Mouse (Mus musculus) cerebellum, adult 2 months (tissue): ENCODE measurements around the gene Tmem94. TPM values are rescaled to one million over a fixed set of nuclear protein-coding genes. Genes with fewer than 3 reads are reported as not detected.

ENCODE experiments used
- DNase-seq, 2 experiments: peaks; one replicate each; pipeline ENCODE4 v3.0.0; 2021
- H3K27ac ChIP-seq: fragments of 200-500 bp; 2 replicates; pipeline ENCODE4 v1.5.1; 2012; ENCODE audit warnings: low read length, control low read depth, inconsistent platforms; ENCODE audit not compliant: insufficient read depth
- H3K27me3 ChIP-seq: fragments of 200-500 bp; 2 replicates; pipeline ENCODE4 v1.6.1; 2012; ENCODE audit warnings: inconsistent platforms, mild to moderate bottlenecking, low read length, moderate library complexity; ENCODE audit not compliant: control insufficient read depth, insufficient read depth
- H3K4me1 ChIP-seq: fragments of 200-500 bp; 2 replicates; pipeline ENCODE4 v1.6.1; 2011; ENCODE audit warnings: low read length; ENCODE audit not compliant: control insufficient read depth, insufficient read depth
- H3K4me3 ChIP-seq: fragments of 200-500 bp; replicated peaks from 2 replicates; pipeline ENCODE3; 2011; ENCODE audit warnings: mild to moderate bottlenecking, low read depth, low read length, control low read depth; ENCODE audit not compliant: insufficient read depth
- CTCF ChIP-seq: fragments of 200-500 bp; IDR thresholded peaks from 2 replicates; pipeline ENCODE4 v1.5.1; 2011; ENCODE audit warnings: low read depth, mild to moderate bottlenecking, control low read depth, low read length, moderate library complexity, borderline replicate concordance; ENCODE audit not compliant: insufficient read depth
- POLR2A ChIP-seq: fragments of 200-500 bp; IDR thresholded peaks from 2 replicates; pipeline ENCODE4 v1.6.1; 2011; ENCODE audit warnings: low read length, control low read depth, borderline replicate concordance; ENCODE audit not compliant: insufficient read depth
- WGBS: fragments of 180-500 bp; shearing (Covaris S2); methylation state at CpG from one replicate; pipeline ENCODE4 v1.1.7; 2018; 5-methylcytosine and 5-hydroxymethylcytosine counted together
- polyA plus RNA-seq: library from polyadenylated mRNA; depleted of rRNA; stranded (reverse); fragments of >200 nt; gene quantifications from 2 replicates; pipeline ENCODE4 v1.2.3, GENCODE M21; 2012

Tmem94 gene
- polyA plus RNA-seq, 1 experiment = 54.2 TPM

- H3K27me3 ChIP-seq = no peaks in the 10 kb centered on the region
- DNase-seq = peak in 1 of 2 experiments; percentile 23
- no peak overlapping the region for H3K27ac ChIP-seq
- TF ChIP-seq POLR2A (no peak), CTCF (no peak)
- H3K4me1 ChIP-seq = no peaks in the 10 kb centered on the region
- 56% methylated on average over 24 of the region's 24 CpGs for WGBS
- no peak overlapping the region for H3K4me3 ChIP-seq
Measured at GRCm38 (mm10) chr11:115803072-115803709, 38.0 kb downstream of the Tmem94 start.

- no peak for DNase-seq
- no peaks in the 10 kb centered on the region for H3K4me1 ChIP-seq
- 91% methylated on average over 7 of the region's 7 CpGs for WGBS
- no peak overlapping the region for H3K27ac ChIP-seq
- no peaks in the 10 kb centered on the region for H3K27me3 ChIP-seq
- TF ChIP-seq POLR2A = no peak
- no peak for TF ChIP-seq CTCF
- no peak overlapping the region for H3K4me3 ChIP-seq
Measured at GRCm38 (mm10) chr11:115805005-115805404, 39.8 kb downstream of the Tmem94 start.

- H3K4me1 ChIP-seq = no peaks in the 10 kb centered on the region
- DNase-seq = no peak
- WGBS = 90% methylated on average over 10 of the region's 10 CpGs
- H3K27me3 ChIP-seq = no peaks in the 10 kb centered on the region
- TF ChIP-seq CTCF = no peak
- no peak for TF ChIP-seq POLR2A
- no peak overlapping the region for H3K27ac ChIP-seq
- no peak overlapping the region for H3K4me3 ChIP-seq
Measured at GRCm38 (mm10) chr11:115806154-115806553, 40.9 kb downstream of the Tmem94 start.

- H3K27me3 ChIP-seq = no peaks in the 10 kb centered on the region
- WGBS = 60% methylated on average over 6 of the region's 6 CpGs
- TF ChIP-seq POLR2A (no peak), CTCF (no peak)
- no peak for DNase-seq
- H3K4me3 ChIP-seq = no peak overlapping the region
- no peak overlapping the region for H3K27ac ChIP-seq
- H3K4me1 ChIP-seq = no peaks in the 10 kb centered on the region
Measured at GRCm38 (mm10) chr11:115807306-115807705, 42.1 kb downstream of the Tmem94 start.

GRCm38 (mm10) chr11:115807971-115808370, 42.7 kb downstream of the Tmem94 start:
- no peak for TF ChIP-seq CTCF
- TF ChIP-seq POLR2A = no peak
- no peak overlapping the region for H3K4me3 ChIP-seq
- H3K27ac ChIP-seq = no peak overlapping the region
- 69% methylated on average over 11 of the region's 11 CpGs for WGBS
- no peaks in the 10 kb centered on the region for H3K27me3 ChIP-seq
- DNase-seq = no peak
- 0 out of 2 replicates have a peak, but pooled peaks cover 4% of the 10 kb centered on the region for H3K4me1 ChIP-seq

GRCm38 (mm10) chr11:115808696-115809310, 43.6 kb downstream of the Tmem94 start:
- Histone ChIP-seq H3K4me1 (0 out of 2 replicates have a peak, but pooled peaks cover 4% of the 10 kb centered on the region), H3K27ac (no peak overlapping the region; the same call in 1 of the 2 replicates), H3K27me3 (no peaks in the 10 kb centered on the region), H3K4me3 (no peak overlapping the region)
- DNase-seq = no peak
- WGBS = 60% methylated on average over 10 of the region's 10 CpGs
- TF ChIP-seq CTCF (no peak), POLR2A (no peak)

GRCm38 (mm10) chr11:115809311-115809781, 44.1 kb downstream of the Tmem94 start:
- H3K27me3 ChIP-seq = no peaks in the 10 kb centered on the region
- no peak for DNase-seq
- WGBS = 71% methylated on average over 8 of the region's 8 CpGs
- H3K27ac ChIP-seq = no peak overlapping the region
- TF ChIP-seq CTCF (no peak), POLR2A (no peak)
- H3K4me1 ChIP-seq = 0 out of 2 replicates have a peak, but pooled peaks cover 4% of the 10 kb centered on the region
- no peak overlapping the region for H3K4me3 ChIP-seq

- DNase-seq = no peak
- Histone ChIP-seq H3K27me3 (no peaks in the 10 kb centered on the region), H3K4me3 (no peak overlapping the region), H3K27ac (no peak overlapping the region), H3K4me1 (peaks cover 5% of the 10 kb centered on the region; the same call in 1 of the 2 replicates)
- TF ChIP-seq CTCF = no peak
- no peak for TF ChIP-seq POLR2A
- 73% methylated on average over 14 of the region's 14 CpGs for WGBS
Measured at GRCm38 (mm10) chr11:115810377-115810776, 45.1 kb downstream of the Tmem94 start.
